Mouse (Mus musculus) activated CD4-positive, CD25-positive, alpha-beta regulatory T cell (primary cell): ENCODE results near the gene Phtf2. TPM values are rescaled to one million over a fixed set of nuclear protein-coding genes. Genes with fewer than 3 reads are reported as not detected.

Source experiments
- polyA plus RNA-seq, 2 experiments: library from polyadenylated mRNA; unstranded; fragments of 100-300 nt; shearing (Covaris generic); gene quantifications; one replicate each; pipeline ENCODE4 v1.2.1; 2017

Phtf2 gene
- polyA plus RNA-seq: 10 to 100 TPM; 26.1 to 44.6 TPM

DNA sequence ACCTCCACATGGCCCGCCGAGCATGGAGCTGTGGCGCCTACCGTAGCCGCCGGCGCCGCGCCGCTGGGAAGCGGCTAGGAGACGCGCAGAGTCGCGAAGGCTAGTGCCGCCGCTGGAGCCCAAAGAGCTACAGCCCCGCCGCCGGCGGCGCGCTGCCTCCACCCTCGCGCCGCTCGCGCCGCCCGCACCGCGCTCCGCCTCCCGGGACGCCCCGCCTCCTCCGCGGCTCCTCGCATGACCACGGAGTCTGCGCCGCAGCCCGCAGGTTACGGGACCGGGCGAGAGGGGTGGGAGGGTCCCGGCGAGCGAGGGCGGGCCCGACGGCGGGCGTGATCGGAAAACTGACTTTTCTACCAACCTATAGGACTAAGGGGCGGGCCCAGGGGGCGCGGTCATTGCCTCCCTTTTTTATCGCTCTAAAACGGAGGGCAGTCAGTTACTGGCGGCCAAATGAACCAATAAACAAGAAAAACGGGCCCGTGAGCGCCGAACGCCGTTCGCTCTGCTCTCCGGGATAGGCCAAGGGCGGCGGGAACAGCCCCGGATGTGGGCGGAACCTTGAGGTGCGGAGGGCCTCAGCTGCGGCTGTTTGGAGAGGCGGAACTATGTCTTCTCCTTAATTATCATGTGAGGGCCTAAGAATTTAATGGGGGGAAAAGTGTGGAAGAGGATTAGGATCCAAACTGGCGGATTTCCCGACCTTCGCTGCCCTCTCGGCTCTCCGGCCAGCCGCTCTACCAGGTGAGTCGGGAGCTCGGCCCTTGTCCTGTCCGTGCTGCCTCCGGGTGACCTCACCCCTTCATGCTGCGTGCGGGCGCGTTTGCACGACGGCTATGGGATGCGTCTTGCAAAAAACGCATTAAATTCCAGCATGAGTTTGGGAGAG is at the start of gene Phtf2, which contains the start of gene Tmem60:
Gene Phtf2 (minus strand): TSS at position 210 of the 886 bp plus-strand sequence.
Gene Tmem60 (plus strand): TSS at position 277 of the 886 bp plus-strand sequence.

Other genes with a start within 250 kb of the Phtf2 start
- 10 to 100 TPM; 37.9 to 61.0 TPM for gene Tmem60, start 67 bp upstream of the Phtf2 start, polyA plus RNA-seq
- gene Rsbn1l, start 74.3 kb upstream of the Phtf2 start, polyA plus RNA-seq: 10 to 100 TPM; 26.2 to 39.9 TPM
- gene Ptpn12, start 173.8 kb upstream of the Phtf2 start, polyA plus RNA-seq: 1 to 10 TPM; 8.2 to 9.7 TPM